Mouse (Mus musculus) heart, adult 2 months (tissue): ENCODE data around the gene Rae1. TPM values are rescaled to one million over a fixed set of nuclear protein-coding genes. Genes with fewer than 3 reads are reported as not detected.

ENCODE experiments used
- DNase-seq, 2 experiments: peaks; one replicate each; pipeline ENCODE4 v3.0.0; 2021
- H3K27ac ChIP-seq: fragments of 200-600 bp; 2 replicates; pipeline ENCODE4 v1.8.1; 2022
- H3K27me3 ChIP-seq: fragments of 200-500 bp; 2 replicates; pipeline ENCODE4 v1.6.1; 2012; ENCODE audit warnings: mild to moderate bottlenecking, low read length, inconsistent platforms, mixed read lengths; ENCODE audit not compliant: control insufficient read depth, insufficient read depth
- H3K36me3 ChIP-seq: fragments of 200-500 bp; 2 replicates; pipeline ENCODE4 v1.6.1; 2012; ENCODE audit warnings: low read length, inconsistent platforms; ENCODE audit not compliant: control insufficient read depth, insufficient read depth
- H3K4me1 ChIP-seq: fragments of 200-500 bp; 2 replicates; pipeline ENCODE4 v1.6.1; 2011; ENCODE audit warnings: low read length; ENCODE audit not compliant: control insufficient read depth, insufficient read depth
- H3K4me3 ChIP-seq: fragments of 200-600 bp; 2 replicates; pipeline ENCODE4 v1.8.1; 2022
- H3K79me2 ChIP-seq: fragments of 200-500 bp; replicated peaks from 2 replicates; pipeline ENCODE4 v1.6.1; 2012; ENCODE audit warnings: mild to moderate bottlenecking, inconsistent platforms, low read length, moderate library complexity, mixed read lengths; ENCODE audit not compliant: control insufficient read depth, insufficient read depth
- H3K9ac ChIP-seq: fragments of 200-500 bp; 2 replicates; pipeline ENCODE4 v1.6.1; 2012; ENCODE audit warnings: low read depth, mild to moderate bottlenecking, control low read depth, inconsistent platforms, low read length, mixed read lengths
- CTCF ChIP-seq: fragments of 200-600 bp; IDR thresholded peaks from 2 replicates; pipeline ENCODE4 v1.8.1; 2022; ENCODE audit warnings: antibody characterized with exemption, mild to moderate bottlenecking, moderate library complexity
- EP300 ChIP-seq: fragments of 200-500 bp; IDR thresholded peaks from 2 replicates; pipeline ENCODE4 v1.6.1; 2011; ENCODE audit warnings: low read depth, low read length, control low read depth; ENCODE audit not compliant: insufficient read depth
- POLR2A ChIP-seq: fragments of 200-500 bp; IDR thresholded peaks from 2 replicates; pipeline ENCODE4 v1.6.1; 2011; ENCODE audit warnings: mild to moderate bottlenecking, low read depth, low read length, control low read depth; ENCODE audit not compliant: insufficient read depth
- WGBS: fragments of 180-500 bp; shearing (Covaris S2); methylation state at CpG from one replicate; pipeline ENCODE4 v1.1.7; 2018; 5-methylcytosine and 5-hydroxymethylcytosine counted together
- intact Hi-C: fragments of 180-260 bp; cut with DNase I; formaldehyde crosslinking; loops from one replicate; pipeline ENCODE4 v1.15.1; 2025
- polyA plus RNA-seq: library from polyadenylated mRNA; depleted of rRNA; stranded (reverse); fragments of >200 nt; gene quantifications from 2 replicates; pipeline ENCODE4 v1.2.3, GENCODE M21; 2012
- total RNA-seq, 2 experiments: library from RNA; stranded (reverse); gene quantifications; 2 replicates each; pipeline ENCODE4 v1.2.3; 2021

The Rae1 gene
- total and polyA plus RNA-seq, 3 experiments: 22.8 to 27.8 (median 23.0) TPM

DNA sequence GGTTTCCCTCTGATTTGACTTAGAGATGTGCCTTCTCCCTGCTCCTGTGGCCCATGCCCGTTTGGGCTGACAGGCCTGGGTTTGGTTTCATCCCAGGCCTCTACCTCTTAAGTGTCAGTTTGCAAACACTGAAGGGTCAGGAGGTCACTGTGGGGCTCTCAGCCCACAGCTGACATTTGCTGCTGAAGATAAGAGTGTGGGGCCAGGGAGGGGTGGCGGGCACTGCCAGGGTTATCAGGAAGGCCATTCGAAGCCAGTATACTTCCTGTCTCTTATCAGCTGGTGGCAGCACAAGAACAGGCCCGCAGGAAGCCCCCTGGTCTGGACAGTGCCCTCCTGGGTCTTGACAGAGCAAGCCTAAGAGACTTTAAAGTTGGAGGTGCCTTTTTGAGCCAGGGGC is 35.1 kb downstream of the Rae1 start:
- no peak overlapping the region for H3K9ac ChIP-seq
- TF ChIP-seq POLR2A: no peak
- TF ChIP-seq EP300: no peak
- TF ChIP-seq CTCF: no peak
- H3K27me3 ChIP-seq: no peaks in the 10 kb centered on the region
- H3K27ac ChIP-seq: no peak overlapping the region
- no peak for DNase-seq
- no peaks in the 10 kb centered on the region for H3K36me3 ChIP-seq
- H3K4me3 ChIP-seq: no peak overlapping the region
- WGBS: 26% methylated on average over 4 of the region's 4 CpGs
- intact Hi-C loops: no loop called here
- H3K4me1 ChIP-seq: peaks cover 5% of the 10 kb centered on the region; the same call in 1 of the 2 replicates
- no peaks in the 10 kb centered on the region for H3K79me2 ChIP-seq

DNA sequence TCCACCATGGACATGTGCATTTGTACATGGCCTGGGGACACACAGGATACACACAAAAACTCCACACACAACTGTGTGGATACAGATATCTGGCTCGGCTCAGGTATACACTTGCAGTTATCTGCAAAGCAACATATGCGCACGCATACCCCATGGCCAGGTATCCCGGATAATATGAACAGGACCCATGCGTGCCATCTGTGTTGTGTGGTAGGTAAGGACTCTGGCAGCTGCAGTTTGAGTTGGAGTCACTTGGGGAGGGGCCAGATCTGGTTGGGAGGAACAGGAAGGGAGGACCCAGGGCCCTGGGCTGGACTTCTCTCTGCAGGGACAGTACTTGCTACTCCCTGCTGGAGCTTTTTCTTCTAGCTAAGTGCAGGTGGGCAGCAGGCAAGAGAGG is 35.7 kb downstream of the Rae1 start:
- Histone ChIP-seq H3K9ac (no peak overlapping the region), H3K36me3 (no peaks in the 10 kb centered on the region), H3K27me3 (no peaks in the 10 kb centered on the region), H3K27ac (no peak overlapping the region), H3K4me1 (peaks cover 3% of the 10 kb centered on the region; the same call in 1 of the 2 replicates), H3K79me2 (no peaks in the 10 kb centered on the region), H3K4me3 (no peak overlapping the region)
- DNase-seq: no peak
- TF ChIP-seq EP300 (no peak), POLR2A (no peak), CTCF (no peak)
- WGBS: 82% methylated on average over 5 of the region's 5 CpGs
- intact Hi-C loops: no loop called here

DNA sequence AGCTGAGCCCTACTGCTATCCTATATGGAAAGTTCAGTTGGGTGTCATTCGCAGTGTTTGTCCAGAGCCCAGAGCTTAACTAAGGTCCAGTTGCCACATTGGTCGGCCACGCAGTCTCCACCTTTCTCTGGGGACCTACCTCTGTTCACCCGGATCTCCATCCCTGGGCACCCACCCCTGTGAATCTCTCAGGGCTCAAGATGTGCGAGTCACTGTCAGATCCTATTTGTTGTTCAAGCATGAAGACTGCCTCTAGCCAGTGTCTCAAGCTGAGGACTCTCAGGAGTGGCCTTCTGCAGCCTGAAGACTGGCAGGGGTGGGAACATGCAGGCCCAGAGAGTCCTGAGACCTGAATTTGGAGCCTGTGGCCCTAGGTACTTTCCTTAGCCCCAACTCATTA is 36.1 kb downstream of the Rae1 start:
- Histone ChIP-seq H3K27ac (no peak overlapping the region), H3K36me3 (no peaks in the 10 kb centered on the region), H3K4me3 (no peak overlapping the region), H3K27me3 (no peaks in the 10 kb centered on the region), H3K9ac (no peak overlapping the region), H3K79me2 (no peaks in the 10 kb centered on the region), H3K4me1 (peaks cover 3% of the 10 kb centered on the region; the same call in 1 of the 2 replicates)
- DNase-seq: no peak
- TF ChIP-seq EP300 (no peak), CTCF (no peak)
- WGBS: 89% methylated on average over 5 of the region's 5 CpGs
- intact Hi-C loops: no loop called here

DNA sequence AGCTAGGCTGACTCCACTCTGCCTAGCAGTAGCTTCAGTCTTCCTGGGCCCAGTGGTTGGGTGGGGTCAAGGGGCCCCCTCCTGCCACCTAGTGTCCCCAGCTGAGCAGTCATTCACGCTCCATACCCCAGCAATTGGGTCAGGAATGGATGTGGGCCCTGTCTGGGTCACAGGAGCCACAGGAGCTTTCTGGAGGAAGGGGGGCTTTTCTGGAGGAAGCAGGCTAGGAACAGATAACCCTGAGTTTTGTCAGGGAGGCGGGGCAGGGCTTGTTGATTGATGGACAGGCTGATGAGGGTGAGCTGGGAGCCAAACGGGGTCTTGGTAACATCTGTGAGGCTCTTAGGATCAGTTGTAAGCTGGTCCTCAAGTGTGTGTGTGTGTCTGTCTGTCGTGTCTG is 36.7 kb downstream of the Rae1 start:
- intact Hi-C loops: no loop called here
- H3K4me3 ChIP-seq: no peak overlapping the region
- H3K4me1 ChIP-seq: peaks cover 3% of the 10 kb centered on the region; the same call in 1 of the 2 replicates
- no peak overlapping the region for H3K27ac ChIP-seq
- H3K27me3 ChIP-seq: no peaks in the 10 kb centered on the region
- TF ChIP-seq CTCF (no peak), EP300 (no peak), POLR2A (no peak)
- H3K9ac ChIP-seq: no peak overlapping the region
- H3K79me2 ChIP-seq: no peaks in the 10 kb centered on the region
- no peaks in the 10 kb centered on the region for H3K36me3 ChIP-seq
- DNase-seq: no peak
- WGBS: 64% methylated on average over 4 of the region's 4 CpGs

DNA sequence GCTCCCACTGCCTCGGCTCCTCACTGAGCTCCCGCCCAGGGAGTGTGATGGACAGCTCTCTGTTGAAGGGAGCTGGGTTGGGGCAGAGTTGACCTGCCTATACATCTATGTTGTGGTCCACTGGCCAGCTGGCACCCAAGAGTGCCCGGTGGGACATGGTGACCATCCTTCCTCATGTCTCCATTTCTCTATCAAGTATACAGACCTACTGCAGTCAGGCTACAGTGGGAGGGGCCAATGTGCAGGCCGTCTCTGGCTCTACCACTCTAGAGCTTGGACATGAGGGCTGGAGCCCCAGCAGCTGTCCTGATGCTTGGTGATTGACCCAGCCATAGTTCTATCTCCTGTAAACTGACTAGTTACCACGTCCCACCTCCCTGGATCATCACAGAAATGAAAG is 37.4 kb downstream of the Rae1 start:
- no peaks in the 10 kb centered on the region for H3K36me3 ChIP-seq
- no peaks in the 10 kb centered on the region for H3K79me2 ChIP-seq
- no peak overlapping the region for H3K27ac ChIP-seq
- intact Hi-C loops: no loop called here
- WGBS: 72% methylated on average over 5 of the region's 5 CpGs
- no peak overlapping the region for H3K9ac ChIP-seq
- H3K27me3 ChIP-seq: no peaks in the 10 kb centered on the region
- TF ChIP-seq POLR2A: no peak
- TF ChIP-seq CTCF: no peak
- TF ChIP-seq EP300: no peak
- peaks cover 3% of the 10 kb centered on the region; the same call in 1 of the 2 replicates for H3K4me1 ChIP-seq
- DNase-seq: no peak
- H3K4me3 ChIP-seq: no peak overlapping the region

DNA sequence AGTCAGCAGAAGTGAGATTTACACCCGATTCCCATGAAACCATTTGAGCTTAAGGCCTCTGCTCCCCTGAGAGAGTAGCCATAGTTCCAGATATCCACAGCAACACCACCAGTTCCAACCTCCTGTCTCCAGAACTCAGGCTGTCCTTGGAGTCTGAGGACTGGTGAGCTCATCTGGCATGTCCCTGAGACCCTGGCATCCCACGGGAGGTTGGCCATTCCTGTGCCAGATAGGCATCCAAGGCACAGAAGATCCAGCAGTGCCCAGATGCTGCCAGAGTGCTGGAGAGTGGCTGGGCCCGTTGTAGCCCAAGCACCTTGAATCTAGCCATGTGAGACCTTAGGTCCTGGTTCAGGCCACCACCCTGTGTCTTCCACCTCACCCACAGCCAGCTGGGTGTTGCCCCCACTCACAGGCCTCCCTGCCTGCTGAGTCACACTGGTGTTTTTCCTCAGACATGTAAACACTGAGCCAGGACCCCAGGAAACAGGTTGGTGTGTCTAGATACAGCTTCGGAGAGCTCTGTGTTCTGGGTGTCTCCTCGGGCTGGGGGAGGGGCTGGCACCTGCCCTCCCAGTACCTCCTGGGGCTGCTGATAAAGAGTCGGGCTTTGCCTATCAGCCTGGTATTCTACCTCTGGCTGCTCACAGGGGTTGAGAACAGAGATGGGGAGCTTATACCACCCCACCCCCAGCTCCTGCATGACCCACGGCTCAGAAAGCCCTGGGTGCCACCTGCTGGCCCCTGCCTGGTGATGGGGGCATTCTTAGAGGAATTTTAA is 38.1 kb downstream of the Rae1 start:
- TF ChIP-seq CTCF (no peak), EP300 (no peak), POLR2A (no peak)
- H3K36me3 ChIP-seq: no peaks in the 10 kb centered on the region
- intact Hi-C loops: no loop called here
- H3K79me2 ChIP-seq: no peaks in the 10 kb centered on the region
- H3K27me3 ChIP-seq: no peaks in the 10 kb centered on the region
- H3K9ac ChIP-seq: no peak overlapping the region
- H3K4me1 ChIP-seq: peaks cover 3% of the 10 kb centered on the region; the same call in 1 of the 2 replicates
- no peak overlapping the region for H3K4me3 ChIP-seq
- no peak for DNase-seq
- WGBS: 45% methylated on average over 7 of the region's 7 CpGs
- no peak overlapping the region for H3K27ac ChIP-seq

DNA sequence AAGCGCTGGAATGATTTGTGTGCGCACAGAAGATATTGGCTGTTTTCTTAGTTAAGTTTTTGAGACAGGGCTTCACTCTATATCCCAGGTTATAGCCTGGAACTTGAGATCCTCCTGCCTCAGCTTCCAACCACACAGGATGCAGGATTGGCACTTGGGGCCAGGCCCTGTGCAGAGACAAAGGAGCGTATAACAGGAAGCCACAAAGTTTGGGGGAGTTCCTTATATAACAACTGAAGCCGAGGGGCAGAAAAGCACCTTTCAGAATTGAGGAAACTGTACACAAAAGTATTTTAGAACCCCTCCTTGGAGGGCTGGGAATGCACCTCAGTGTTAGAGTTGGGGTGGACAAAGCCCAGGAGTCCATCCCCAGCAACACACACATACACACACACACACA is 39.1 kb downstream of the Rae1 start:
- H3K27me3 ChIP-seq: no peaks in the 10 kb centered on the region
- no peak overlapping the region for H3K9ac ChIP-seq
- H3K4me3 ChIP-seq: no peak overlapping the region
- no peaks in the 10 kb centered on the region for H3K36me3 ChIP-seq
- intact Hi-C loops: no loop called here
- TF ChIP-seq POLR2A (no peak), EP300 (no peak), CTCF (no peak)
- DNase-seq: no peak
- WGBS: 72% methylated on average over 4 of the region's 4 CpGs
- no peaks in the 10 kb centered on the region for H3K79me2 ChIP-seq
- no peak overlapping the region for H3K27ac ChIP-seq
- peaks cover 3% of the 10 kb centered on the region; the same call in 1 of the 2 replicates for H3K4me1 ChIP-seq
